Mouse (Mus musculus) gastrocnemius, adult 18-20 months (tissue): ENCODE measurements around the gene Pcnx2. TPM values are rescaled to one million over a fixed set of nuclear protein-coding genes. Genes with fewer than 3 reads are reported as not detected.

Experiments used
- DNase-seq: peaks from one replicate; pipeline ENCODE4 v3.0.0; 2021; ENCODE audit warnings: low spot score
- total RNA-seq, 2 experiments: library from RNA; stranded (reverse); gene quantifications; 2 replicates each; pipeline ENCODE4 v1.2.3; 2021

Gene Pcnx2
- total RNA-seq, 2 experiments from 2014 or later, result 0.21 to 0.48 TPM

GRCm38 (mm10) chr8:125822065-125822464 is 76.1 kb downstream of the Pcnx2 start:
- no peak for DNase-seq

DNA sequence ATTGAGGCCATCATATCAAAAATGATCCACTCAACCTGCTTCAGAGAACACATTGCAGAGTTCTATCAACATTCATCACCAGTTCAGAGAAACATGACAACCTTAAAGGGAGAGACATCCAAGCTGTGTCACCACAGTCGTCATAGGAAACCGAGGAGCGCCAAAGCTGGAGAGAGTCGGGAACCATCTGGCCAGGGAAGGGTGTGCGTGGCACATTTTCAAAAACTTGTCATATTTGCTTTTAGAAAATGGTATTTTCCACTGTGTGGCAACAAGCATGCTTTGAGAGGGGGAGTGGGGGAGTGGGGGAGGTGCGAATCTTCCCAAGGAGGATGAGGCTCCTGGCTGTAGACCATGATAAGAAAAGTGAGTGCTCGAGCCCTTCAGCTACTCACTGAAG is 78.3 kb downstream of the Pcnx2 start:
- DNase-seq, result no peak

DNA sequence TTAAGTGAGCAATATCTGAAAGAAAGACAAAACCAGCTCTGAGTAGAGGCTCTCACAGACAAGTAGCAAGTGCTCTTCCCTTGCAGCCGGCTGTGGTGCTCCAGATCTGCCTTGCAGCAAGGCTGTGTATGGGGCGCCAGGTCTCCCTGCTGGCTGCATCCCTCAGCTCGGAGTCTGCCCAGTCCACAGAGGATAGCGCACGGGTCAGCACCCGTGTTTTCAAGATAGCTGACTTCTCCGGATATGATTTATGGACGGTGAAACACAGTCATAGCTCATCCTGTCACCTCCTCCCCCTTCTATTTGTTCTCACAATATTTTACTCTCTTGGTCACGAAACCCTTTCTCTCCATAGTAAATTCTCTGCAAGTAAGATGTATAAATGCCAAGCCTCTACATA is 79.3 kb downstream of the Pcnx2 start:
- no peak for DNase-seq

- no peak for DNase-seq
These were observed 81.4 kb downstream of the Pcnx2 start for GRCm38 (mm10) chr8:125816742-125817141.

- DNase-seq, result no peak
These were observed 89.3 kb downstream of the Pcnx2 start for GRCm38 (mm10) chr8:125808826-125809225.

- peak; percentile 17 for DNase-seq
These were observed 90.2 kb downstream of the Pcnx2 start for GRCm38 (mm10) chr8:125807905-125808310.

- DNase-seq, result no peak
These were observed 91.7 kb downstream of the Pcnx2 start for GRCm38 (mm10) chr8:125806459-125806858.

GRCm38 (mm10) chr8:125796970-125797369 is 101.1 kb downstream of the Pcnx2 start:
- no peak for DNase-seq

GRCm38 (mm10) chr8:125795341-125795740 is 102.8 kb downstream of the Pcnx2 start:
- DNase-seq, result no peak

GRCm38 (mm10) chr8:125792816-125793455 is 105.2 kb downstream of the Pcnx2 start:
- DNase-seq, result no peak

DNA sequence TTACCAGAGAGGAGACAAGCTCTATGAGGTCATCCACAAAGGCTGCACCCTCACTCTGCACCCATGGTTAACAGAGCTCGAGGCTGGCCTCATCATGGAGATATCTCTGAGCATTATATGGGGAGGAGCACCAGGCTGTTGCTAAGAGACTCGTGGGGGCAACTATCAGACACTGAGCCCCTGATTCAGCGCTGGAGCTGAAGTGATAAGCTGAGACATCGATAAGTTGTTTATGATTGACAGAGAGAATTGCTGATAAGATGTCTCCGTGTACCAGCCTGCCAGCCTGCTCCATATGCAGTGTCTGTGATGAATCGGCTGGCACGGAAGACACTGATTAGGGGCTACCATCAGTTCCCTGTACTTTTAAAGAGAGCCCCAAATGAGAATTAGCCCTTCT is 111.2 kb downstream of the Pcnx2 start:
- DNase-seq, result no peak

DNA sequence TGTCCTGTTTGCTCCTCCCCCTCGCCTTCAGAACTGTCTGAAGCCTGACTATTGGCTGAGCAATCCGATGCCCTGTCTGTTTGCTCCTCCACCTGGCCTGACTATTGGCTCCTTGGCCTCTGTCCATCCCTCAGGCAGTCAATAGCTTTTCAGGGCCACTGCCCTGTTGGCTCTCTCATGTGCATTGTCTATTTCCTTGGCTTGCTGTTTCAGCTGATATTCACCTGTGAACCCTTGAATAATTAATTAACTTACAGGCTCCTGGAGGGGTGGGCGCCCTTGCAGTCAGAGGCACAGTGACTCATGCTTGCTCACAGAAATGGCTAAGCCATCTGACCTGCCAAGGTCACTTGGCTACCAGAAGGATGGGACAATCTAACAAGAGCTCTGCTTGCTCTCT is 116.0 kb downstream of the Pcnx2 start:
- DNase-seq, result no peak

- no peak for DNase-seq
These were observed 118.5 kb downstream of the Pcnx2 start for GRCm38 (mm10) chr8:125779656-125780055.

DNA sequence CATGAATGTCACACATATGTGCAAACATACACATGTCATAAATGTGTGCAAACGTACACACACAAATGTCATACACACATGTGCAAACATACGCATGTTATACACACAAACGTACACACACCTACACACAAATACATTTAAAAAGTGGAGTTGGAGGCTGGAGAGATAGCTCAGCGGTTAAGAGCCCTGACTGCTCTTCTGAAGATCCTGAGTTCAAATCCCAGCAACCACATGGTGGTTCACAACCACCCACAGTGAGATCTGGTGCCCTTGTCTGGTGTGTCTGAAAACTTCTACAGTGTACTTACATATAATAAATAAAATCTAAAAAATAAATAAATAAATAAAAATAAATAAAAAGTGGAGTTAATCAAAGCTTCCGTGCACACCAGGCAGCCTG is 119.2 kb downstream of the Pcnx2 start:
- DNase-seq, result no peak

- no peak for DNase-seq
These were observed 120.5 kb downstream of the Pcnx2 start for GRCm38 (mm10) chr8:125777478-125778164.

GRCm38 (mm10) chr8:125776800-125777199 is 121.3 kb downstream of the Pcnx2 start:
- DNase-seq, result no peak

- no peak for DNase-seq
These were observed 121.8 kb downstream of the Pcnx2 start for GRCm38 (mm10) chr8:125776314-125776713.

- DNase-seq, result no peak
These were observed 123.1 kb downstream of the Pcnx2 start for GRCm38 (mm10) chr8:125775031-125775430.

GRCm38 (mm10) chr8:125773281-125773803 is 124.8 kb downstream of the Pcnx2 start:
- no peak for DNase-seq

DNA sequence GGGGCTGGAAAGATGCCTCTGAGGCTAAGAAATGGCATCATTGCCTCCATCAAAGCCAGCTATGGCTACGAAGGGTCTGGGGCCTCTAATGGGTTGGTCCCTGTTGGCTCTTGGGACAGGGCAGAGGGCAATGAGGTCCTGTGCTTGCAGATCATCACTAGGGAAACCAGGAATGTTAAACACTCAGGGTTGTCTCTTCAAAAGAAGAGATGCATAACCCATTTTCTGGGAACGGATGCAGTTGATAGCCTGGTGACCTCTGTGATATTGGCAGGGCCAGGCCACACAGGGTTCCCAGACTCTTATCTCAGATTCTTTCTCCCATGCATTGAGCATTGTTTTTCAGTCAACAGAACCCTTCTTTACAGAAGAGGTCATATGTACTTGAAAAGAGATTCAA is 125.8 kb downstream of the Pcnx2 start:
- no peak for DNase-seq

DNA sequence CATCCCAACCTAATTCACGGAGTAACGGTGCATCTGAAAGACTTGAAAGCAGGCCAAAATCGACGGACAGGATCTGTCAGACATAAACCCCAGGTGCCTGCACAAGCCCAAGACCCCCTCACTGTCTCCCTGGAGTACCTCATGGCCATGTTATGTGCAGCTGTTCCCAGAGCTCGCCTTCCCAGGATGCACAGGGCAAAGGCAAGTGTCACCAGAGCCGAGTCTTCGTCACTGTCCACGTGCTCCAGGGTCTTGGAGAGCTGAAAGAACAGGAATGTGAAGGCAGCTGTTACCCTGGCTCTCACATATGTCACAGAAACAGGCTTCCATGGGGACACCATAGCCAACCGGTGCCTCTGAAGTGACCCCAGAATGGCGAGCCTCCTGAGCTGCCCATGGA is 130.0 kb downstream of the Pcnx2 start:
- DNase-seq, result no peak

GRCm38 (mm10) chr8:125763066-125763786 is 134.9 kb downstream of the Pcnx2 start:
- no peak for DNase-seq
